Mouse (Mus musculus): ENCODE measurements around the gene Pfkl. TPM values are rescaled to one million over a fixed set of nuclear protein-coding genes. Genes with fewer than 3 reads are reported as not detected.
"Not testable (repeated sequence)": the region's sequence is repeated elsewhere in the genome, so short reads cannot be mapped to it uniquely, and the experiment has no call there.

Gene Pfkl
- total RNA-seq, 2 experiments from 2014 or later, result 97.8 to 116 TPM

DNA sequence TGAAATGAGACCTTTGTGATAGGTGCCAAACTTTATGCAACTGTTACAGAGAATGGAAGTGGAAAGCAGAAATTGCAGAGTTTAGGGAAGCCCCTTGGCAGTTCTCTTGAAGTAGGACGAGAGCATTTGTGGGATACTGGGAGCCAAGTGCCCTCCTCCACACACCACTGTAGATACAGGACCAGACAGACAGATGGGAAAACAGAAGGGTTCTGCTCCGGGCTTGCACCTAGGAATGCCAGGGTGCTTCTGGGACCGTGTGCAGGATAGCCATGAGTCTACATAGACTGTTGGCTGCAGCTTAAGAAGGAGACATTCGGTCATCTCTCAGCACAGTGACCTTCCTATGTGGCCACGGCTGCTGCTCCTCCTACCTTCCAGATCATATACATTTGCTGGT, 35.1 kb downstream of the Pfkl start:
- no peak for DNase-seq
- intact Hi-C loops (cut with DNase I), result loop anchor here (10.0 kb wide), 1 partner anchor 350 kb away; the partner anchor contains the start of gene Ube2g2

- no peak for DNase-seq
- intact Hi-C loops (cut with DNase I), result loop anchor here (10.0 kb wide), 1 partner anchor 350 kb away; the partner anchor contains the start of gene Ube2g2
These were observed 35.6 kb downstream of the Pfkl start for GRCm38 (mm10) chr10:77974323-77974722.

DNA sequence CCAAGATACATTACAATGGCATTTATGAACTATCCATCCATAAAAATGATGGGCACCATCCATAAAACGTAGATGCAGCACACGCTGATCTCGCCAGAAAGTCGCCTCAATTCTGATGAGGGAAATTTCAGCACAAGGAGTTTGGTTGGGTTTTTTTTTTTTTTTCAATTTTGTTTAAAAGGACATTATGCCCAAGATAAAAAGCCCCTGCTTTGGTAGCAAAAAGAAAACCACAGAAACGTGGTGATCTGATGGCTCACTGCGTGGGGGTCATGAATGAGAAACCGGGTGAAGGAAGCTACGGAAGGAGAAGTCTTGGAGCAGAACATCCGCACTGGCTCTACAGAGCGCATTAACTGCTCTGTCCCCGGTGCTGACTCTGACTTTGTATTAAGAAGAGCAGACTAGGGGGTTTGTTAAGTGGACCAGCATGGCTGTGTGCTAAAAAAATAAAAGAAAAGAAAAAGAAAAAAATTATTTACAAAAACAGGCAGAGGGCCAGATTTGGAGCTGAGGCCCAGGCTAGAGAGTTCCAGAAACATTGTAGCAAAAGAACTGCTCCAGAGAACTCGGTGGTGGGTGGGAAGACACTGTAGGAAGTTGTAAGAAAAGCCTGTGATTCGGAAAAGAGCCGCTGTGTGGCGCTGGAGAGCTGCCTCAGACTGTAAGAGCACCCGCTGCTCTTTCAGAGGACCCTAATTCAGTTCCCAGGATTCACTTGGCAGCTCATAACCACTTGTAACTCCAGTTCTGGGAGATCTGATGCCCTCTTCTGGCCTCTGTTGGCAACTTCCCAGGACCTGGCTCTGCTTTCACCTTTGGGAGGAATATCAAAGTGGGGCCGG, 38.0 kb downstream of the Pfkl start:
- DNase-seq, result peak in 1 of 2 experiments; percentile 40
- intact Hi-C loops (cut with DNase I), result loop anchor here (10.0 kb wide), 1 partner anchor 347 kb away; the partner anchor contains the start of gene Ube2g2

- peak in 1 of 2 experiments; percentile 29 for DNase-seq
- intact Hi-C loops (cut with DNase I), result loop anchor here (10.0 kb wide), 1 partner anchor 346 kb away; the partner anchor contains the start of gene Ube2g2
These were observed 38.7 kb downstream of the Pfkl start for GRCm38 (mm10) chr10:77971191-77971590.

- DNase-seq, result peak in 1 of 2 experiments; percentile 15
- intact Hi-C loops (cut with DNase I), result loop anchor here (10.0 kb wide), 1 partner anchor 346 kb away; the partner anchor contains the start of gene Ube2g2
These were observed 39.4 kb downstream of the Pfkl start, which contains the start of gene Trpm2 for GRCm38 (mm10) chr10:77970481-77970880. Trpm2 (minus strand) TSS chr10:77970563.

- no peak for DNase-seq
- intact Hi-C loops (cut with DNase I), result loop anchor here (10.0 kb wide), 1 partner anchor 345 kb away; the partner anchor contains the start of gene Ube2g2
These were observed 39.9 kb downstream of the Pfkl start for GRCm38 (mm10) chr10:77969973-77970325.

- DNase-seq, result peak; percentile 37 to 43
- intact Hi-C loops (cut with DNase I), result no loop called here
These were observed 40.5 kb downstream of the Pfkl start for GRCm38 (mm10) chr10:77969274-77969972.

DNA sequence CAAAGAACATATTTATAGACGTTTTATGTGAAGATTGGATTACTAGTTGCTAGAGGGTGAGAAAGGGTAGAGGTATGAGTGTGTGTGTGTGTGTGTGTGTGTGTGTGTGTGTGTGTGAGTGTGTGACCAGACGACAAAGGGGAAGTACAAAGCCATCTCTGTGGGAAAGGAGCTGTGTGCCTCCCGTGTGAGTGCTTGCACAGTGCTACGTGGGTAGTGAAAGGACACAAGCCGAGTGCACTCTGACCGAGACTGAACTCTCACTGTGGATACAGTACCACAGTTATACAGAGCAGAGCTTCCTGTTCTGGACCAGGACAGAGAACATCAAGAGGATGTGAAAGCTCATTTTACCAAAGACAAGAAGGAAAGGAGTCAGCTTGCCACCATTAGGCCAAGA, 45.9 kb downstream of the Pfkl start:
- intact Hi-C loops (cut with DNase I), result no loop called here
- DNase-seq, result no peak

GRCm38 (mm10) chr10:77962725-77963124, 47.2 kb downstream of the Pfkl start:
- intact Hi-C loops (cut with DNase I), result no loop called here
- no peak for DNase-seq

DNA sequence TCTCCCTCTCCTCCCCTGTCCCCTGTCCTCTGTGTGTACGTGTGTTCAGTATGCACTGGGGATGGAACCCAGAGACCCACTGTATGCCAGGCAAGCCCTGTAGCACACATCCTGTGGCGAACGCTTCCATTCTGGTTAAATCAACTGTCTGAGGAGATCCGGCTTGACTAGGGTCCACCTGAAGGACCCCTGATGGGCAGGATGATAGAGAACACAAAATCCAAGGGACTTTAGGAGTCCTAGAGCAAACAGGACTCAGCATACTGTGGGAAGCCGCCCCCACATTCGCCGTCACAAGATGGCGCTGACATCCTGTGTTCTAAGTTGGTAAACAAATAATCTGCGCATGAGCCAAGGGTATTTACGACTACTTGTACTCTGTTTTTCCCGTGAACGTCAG, 59.4 kb downstream of the Pfkl start:
- DNase-seq; intact Hi-C loops (cut with DNase I): not testable (repeated sequence)

GRCm38 (mm10) chr10:77939685-77940084, 70.2 kb downstream of the Pfkl start:
- intact Hi-C loops (cut with DNase I), result no loop called here
- no peak for DNase-seq

Other genes starting within 250 kb of the Pfkl start
- not detected for gene Gm3238, start 238.8 kb downstream of the Pfkl start, total RNA-seq (2021)
- gene Gm7138, start 233.1 kb downstream of the Pfkl start, total RNA-seq (2021), result not detected
- gene Gm3250, start 227.5 kb downstream of the Pfkl start, total RNA-seq (2021), result not detected
- gene Gm7137, start 221.9 kb downstream of the Pfkl start, total RNA-seq (2021), result not detected
- not detected for gene Gm9639, start 215.0 kb downstream of the Pfkl start, total RNA-seq (2021)
- gene Gm19668, start 210.9 kb downstream of the Pfkl start, total RNA-seq (2021), result not detected
- not detected for gene Gm9507, start 198.2 kb downstream of the Pfkl start, total RNA-seq (2021)
- not detected for gene Gm2696, start 195.4 kb downstream of the Pfkl start, total RNA-seq (2021)
- not detected for gene Krtap10-4, start 183.0 kb downstream of the Pfkl start, total RNA-seq (2021)
- gene Krtap10-10, start 174.1 kb downstream of the Pfkl start, total RNA-seq (2021), result not detected
- gene Gm36176, start 163.3 kb downstream of the Pfkl start, total RNA-seq (2021), result not detected
- gene Gm10318, start 157.2 kb downstream of the Pfkl start, total RNA-seq (2021), result not detected
- gene Gm3285, start 148.1 kb downstream of the Pfkl start, total RNA-seq (2021), result not detected
- gene Lrrc3, start 107.5 kb downstream of the Pfkl start, total RNA-seq (2021), result under 1 TPM; 0.54 to 0.94 TPM
- gene Trpm2, start 39.5 kb downstream of the Pfkl start, total RNA-seq (2021), result 1 to 10 TPM in 1 of 2 experiments, under 1 TPM in 1; 0.31 to 1.5 TPM
- gene 1810043G02Rik, start 31.6 kb downstream of the Pfkl start, total RNA-seq (2021), result 10 to 100 TPM in 1 of 2 experiments, 1 to 10 TPM in 1; 9.3 to 10.3 TPM
- not detected for gene Dnmt3l, start 31.9 kb upstream of the Pfkl start, total RNA-seq (2021)
- gene Aire, start 33.5 kb upstream of the Pfkl start, total RNA-seq (2021), result not detected
- 1 to 10 TPM; 7.6 to 7.7 TPM for gene Icosl, start 59.2 kb upstream of the Pfkl start, total RNA-seq (2021)
- gene D10Jhu81e, start 159.7 kb upstream of the Pfkl start, total RNA-seq (2021), result 100 to 1,000 TPM; 528 to 541 TPM
- 10 to 100 TPM in 1 of 2 experiments, 1 to 10 TPM in 1; 9.9 to 10.7 TPM for gene Pwp2, start 175.1 kb upstream of the Pfkl start, total RNA-seq (2021)
- gene Trappc10, start 234.6 kb upstream of the Pfkl start, total RNA-seq (2021), result 10 to 100 TPM; 46.6 to 48.2 TPM

Data from heart, postnatal 36 days (tissue).